Mouse (Mus musculus): Measurements from ENCODE around the gene Vipas39. TPM values are rescaled to one million over a fixed set of nuclear protein-coding genes. Genes with fewer than 3 reads are reported as not detected.

The Vipas39 gene
- polyA plus RNA-seq, 1 experiment from 2014 or later = 87.1 TPM

GRCm38 (mm10) chr12:87253878-87254277, 12.2 kb downstream of the Vipas39 start:
- H3K9ac ChIP-seq (ENCODE audit: low read length) = no peak overlapping the region
- no peak overlapping the region for H3K4me3 ChIP-seq (ENCODE audit: low read depth, low read length)
- 95% methylated on average over 6 of the region's 6 CpGs for WGBS
- peaks cover 97% of the 10 kb centered on the region for H3K36me3 ChIP-seq (ENCODE audit: control insufficient read depth, insufficient read depth, low read length)
- H3K9me3 ChIP-seq (replicated peaks; ENCODE audit: control insufficient read depth, low read length) = no peaks in the 10 kb centered on the region
- ATAC-seq (no peak), DNase-seq (ENCODE audit: low spot score) (no peak)
- H3K27ac ChIP-seq (ENCODE audit: low read depth, low read length) = no peak overlapping the region
- H3K4me2 ChIP-seq (ENCODE audit: low read length) = no peak overlapping the region
- H3K27me3 ChIP-seq (replicated peaks; ENCODE audit: control insufficient read depth, insufficient read depth, low read length) = no peaks in the 10 kb centered on the region
- no peaks in the 10 kb centered on the region for H3K4me1 ChIP-seq (ENCODE audit: control insufficient read depth, insufficient read depth, low read length)

GRCm38 (mm10) chr12:87250161-87250560, 15.9 kb downstream of the Vipas39 start:
- no peak overlapping the region for H3K27ac ChIP-seq (ENCODE audit: low read depth, low read length)
- no peak overlapping the region for H3K4me3 ChIP-seq (ENCODE audit: low read depth, low read length)
- WGBS = 87% methylated on average over 6 of the region's 6 CpGs
- H3K9ac ChIP-seq (ENCODE audit: low read length) = no peak overlapping the region
- DNase-seq (ENCODE audit: low spot score) (no peak), ATAC-seq (no peak)
- no peaks in the 10 kb centered on the region for H3K4me1 ChIP-seq (ENCODE audit: control insufficient read depth, insufficient read depth, low read length)
- H3K27me3 ChIP-seq (replicated peaks; ENCODE audit: control insufficient read depth, insufficient read depth, low read length) = no peaks in the 10 kb centered on the region
- no peaks in the 10 kb centered on the region for H3K9me3 ChIP-seq (replicated peaks; ENCODE audit: control insufficient read depth, low read length)
- no peak overlapping the region for H3K4me2 ChIP-seq (ENCODE audit: low read length)
- peaks cover 91% of the 10 kb centered on the region for H3K36me3 ChIP-seq (ENCODE audit: control insufficient read depth, insufficient read depth, low read length)

DNA sequence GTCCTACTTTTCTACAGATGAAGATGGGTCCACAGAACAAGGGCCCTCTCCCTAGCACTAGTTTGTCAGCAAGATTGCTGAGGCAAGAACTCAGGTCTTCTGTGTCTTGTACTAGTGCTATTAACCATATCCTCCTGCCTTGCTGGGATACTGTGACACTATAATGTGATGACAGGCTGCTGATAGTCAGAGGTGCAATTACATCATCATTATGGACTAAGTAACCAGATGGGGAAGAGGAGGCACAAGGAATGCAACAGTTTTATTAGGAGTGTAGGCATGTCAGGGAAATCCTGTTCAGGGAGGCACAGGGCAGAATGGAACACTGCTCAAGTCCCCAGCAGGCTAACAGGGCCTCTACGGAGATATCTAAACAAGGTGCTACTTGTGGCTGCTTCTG, 27.4 kb downstream of the Vipas39 start, which contains the start of gene Noxred1:
TSS of gene Noxred1 (minus strand) at position 101 of the 400 bp plus-strand sequence.
- Histone ChIP-seq H3K9me3 (replicated peaks; ENCODE audit: control insufficient read depth, low read length) (no peaks in the 10 kb centered on the region), H3K9ac (ENCODE audit: low read length) (no peak within 1 kb of the TSS), H3K27ac (ENCODE audit: low read depth, low read length) (no peak within 1 kb of the TSS), H3K36me3 (ENCODE audit: control insufficient read depth, insufficient read depth, low read length) (peaks cover 52% of the 10 kb centered on the region), H3K4me3 (ENCODE audit: low read depth, low read length) (no peak within 1 kb of the TSS), H3K4me1 (ENCODE audit: control insufficient read depth, insufficient read depth, low read length) (no peaks in the 10 kb centered on the region), H3K4me2 (ENCODE audit: low read length) (no peak within 1 kb of the TSS), H3K27me3 (replicated peaks; ENCODE audit: control insufficient read depth, insufficient read depth, low read length) (no peaks in the 10 kb centered on the region)
- 96% methylated on average over 1 of the region's 1 CpGs for WGBS
- ATAC-seq (no peak), DNase-seq (ENCODE audit: low spot score) (no peak)

DNA sequence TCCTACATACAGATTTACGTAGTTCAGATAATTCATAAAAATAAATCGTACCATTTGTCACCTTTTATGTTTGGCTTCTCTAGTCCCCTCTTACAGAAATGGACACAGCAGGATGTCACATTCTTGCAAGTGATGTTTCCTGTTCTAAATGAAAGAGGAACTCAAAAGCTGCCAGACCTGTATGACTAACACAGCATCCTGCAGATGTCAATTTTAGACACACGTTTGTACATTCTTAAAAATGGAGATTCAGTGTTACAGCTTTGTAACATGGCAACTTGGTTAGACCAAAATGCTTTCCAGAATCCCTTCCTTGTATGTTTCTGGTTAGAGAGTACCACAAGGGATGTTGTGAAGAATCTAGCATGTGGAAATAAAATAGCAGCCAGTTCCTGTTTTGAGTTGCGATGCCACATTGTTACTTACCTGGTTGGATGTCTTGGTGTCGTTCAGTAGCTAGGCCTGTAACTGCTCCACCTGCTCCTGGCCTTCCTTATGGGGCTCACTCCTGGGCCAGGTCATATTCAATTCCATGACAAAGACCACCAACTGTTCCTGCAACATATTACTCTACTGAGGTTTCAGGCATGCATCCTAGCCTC, 29.1 kb downstream of the Vipas39 start:
- Histone ChIP-seq H3K4me1 (ENCODE audit: control insufficient read depth, insufficient read depth, low read length) (no peaks in the 10 kb centered on the region), H3K27ac (ENCODE audit: low read depth, low read length) (no peak overlapping the region), H3K36me3 (ENCODE audit: control insufficient read depth, insufficient read depth, low read length) (peaks cover 41% of the 10 kb centered on the region), H3K27me3 (replicated peaks; ENCODE audit: control insufficient read depth, insufficient read depth, low read length) (no peaks in the 10 kb centered on the region), H3K4me3 (ENCODE audit: low read depth, low read length) (no peak overlapping the region), H3K4me2 (ENCODE audit: low read length) (no peak overlapping the region), H3K9me3 (replicated peaks; ENCODE audit: control insufficient read depth, low read length) (no peaks in the 10 kb centered on the region), H3K9ac (ENCODE audit: low read length) (no peak overlapping the region)
- 93% methylated on average over 5 of the region's 5 CpGs for WGBS
- DNase-seq (ENCODE audit: low spot score) (no peak), ATAC-seq (no peak)

- H3K4me3 ChIP-seq (ENCODE audit: low read depth, low read length) = no peak overlapping the region
- ATAC-seq (no peak), DNase-seq (ENCODE audit: low spot score) (no peak)
- no peak overlapping the region for H3K27ac ChIP-seq (ENCODE audit: low read depth, low read length)
- H3K4me1 ChIP-seq (ENCODE audit: control insufficient read depth, insufficient read depth, low read length) = no peaks in the 10 kb centered on the region
- no peak overlapping the region for H3K4me2 ChIP-seq (ENCODE audit: low read length)
- no peaks in the 10 kb centered on the region for H3K36me3 ChIP-seq (ENCODE audit: control insufficient read depth, insufficient read depth, low read length)
- H3K9me3 ChIP-seq (replicated peaks; ENCODE audit: control insufficient read depth, low read length) = no peaks in the 10 kb centered on the region
- H3K9ac ChIP-seq (ENCODE audit: low read length) = no peak overlapping the region
- H3K27me3 ChIP-seq (replicated peaks; ENCODE audit: control insufficient read depth, insufficient read depth, low read length) = no peaks in the 10 kb centered on the region
These were observed 35.6 kb downstream of the Vipas39 start for GRCm38 (mm10) chr12:87230379-87230895.

DNA sequence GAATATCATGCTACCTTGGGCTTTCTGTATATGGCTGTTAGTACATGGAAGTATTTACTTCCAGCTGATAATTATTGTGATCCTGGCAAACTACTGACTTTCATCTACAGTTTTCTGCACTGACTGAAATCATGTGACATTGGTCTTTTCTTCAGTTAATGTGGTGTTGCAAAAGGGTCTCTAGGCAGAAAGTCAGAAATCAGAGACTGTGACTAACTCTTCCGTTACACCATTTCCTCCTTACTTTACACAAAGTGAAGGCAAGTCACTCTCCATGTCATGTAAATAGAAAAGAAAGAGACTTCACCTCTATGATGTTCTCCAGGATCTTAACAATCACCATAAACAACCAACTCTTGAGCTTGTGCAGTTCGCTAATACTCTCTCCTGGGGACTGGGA, 36.4 kb downstream of the Vipas39 start:
- no peak overlapping the region for H3K4me2 ChIP-seq (ENCODE audit: low read length)
- H3K9me3 ChIP-seq (replicated peaks; ENCODE audit: control insufficient read depth, low read length) = no peaks in the 10 kb centered on the region
- H3K27ac ChIP-seq (ENCODE audit: low read depth, low read length) = no peak overlapping the region
- 92% methylated on average over 2 of the region's 2 CpGs for WGBS
- H3K9ac ChIP-seq (ENCODE audit: low read length) = no peak overlapping the region
- H3K36me3 ChIP-seq (ENCODE audit: control insufficient read depth, insufficient read depth, low read length) = no peaks in the 10 kb centered on the region
- H3K4me3 ChIP-seq (ENCODE audit: low read depth, low read length) = no peak overlapping the region
- DNase-seq (ENCODE audit: low spot score) (no peak), ATAC-seq (no peak)
- H3K27me3 ChIP-seq (replicated peaks; ENCODE audit: control insufficient read depth, insufficient read depth, low read length) = no peaks in the 10 kb centered on the region
- no peaks in the 10 kb centered on the region for H3K4me1 ChIP-seq (ENCODE audit: control insufficient read depth, insufficient read depth, low read length)

GRCm38 (mm10) chr12:87226801-87227200, 39.3 kb downstream of the Vipas39 start:
- WGBS = 77% methylated on average over 7 of the region's 7 CpGs
- no peak overlapping the region for H3K9ac ChIP-seq (ENCODE audit: low read length)

DNA sequence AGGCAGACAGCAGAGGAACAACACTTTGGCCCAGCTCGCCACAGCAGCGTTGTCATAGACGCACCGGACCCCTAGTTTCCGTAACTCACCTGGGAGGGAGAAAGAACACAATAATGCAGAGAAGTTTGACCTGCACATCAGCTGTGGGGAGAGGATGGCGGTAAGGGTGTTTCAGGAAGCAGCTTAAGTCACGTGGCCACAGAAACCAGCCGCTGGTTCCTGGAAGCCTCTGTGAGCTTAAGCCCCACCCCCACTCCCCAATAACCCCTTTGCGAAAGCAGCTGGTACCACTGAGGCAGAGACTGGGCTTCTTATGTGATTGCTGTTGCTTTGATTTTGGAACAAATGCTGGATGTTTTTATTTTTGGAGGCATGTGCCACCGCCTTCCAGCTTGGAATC, 41.1 kb downstream of the Vipas39 start:
- no peaks in the 10 kb centered on the region for H3K36me3 ChIP-seq (ENCODE audit: control insufficient read depth, insufficient read depth, low read length)
- no peak for DNase-seq (ENCODE audit: low spot score)
- H3K27ac ChIP-seq (ENCODE audit: low read depth, low read length) = no peak overlapping the region
- H3K4me1 ChIP-seq (ENCODE audit: control insufficient read depth, insufficient read depth, low read length) = no peaks in the 10 kb centered on the region
- H3K4me2 ChIP-seq (ENCODE audit: low read length) = no peak overlapping the region
- no peak overlapping the region for H3K4me3 ChIP-seq (ENCODE audit: low read depth, low read length)
- WGBS = 70% methylated on average over 10 of the region's 10 CpGs
- no peaks in the 10 kb centered on the region for H3K27me3 ChIP-seq (replicated peaks; ENCODE audit: control insufficient read depth, insufficient read depth, low read length)
- H3K9me3 ChIP-seq (replicated peaks; ENCODE audit: control insufficient read depth, low read length) = no peaks in the 10 kb centered on the region
- no peak overlapping the region for H3K9ac ChIP-seq (ENCODE audit: low read length)
- no peak for ATAC-seq

More at GRCm38 (mm10) chr12:87226801-87227200, 39.3 kb downstream of the Vipas39 start:
- Histone ChIP-seq H3K36me3 (ENCODE audit: control insufficient read depth, insufficient read depth, low read length) (no peaks in the 10 kb centered on the region), H3K27me3 (replicated peaks; ENCODE audit: control insufficient read depth, insufficient read depth, low read length) (no peaks in the 10 kb centered on the region), H3K4me3 (ENCODE audit: low read depth, low read length) (no peak overlapping the region), H3K4me1 (ENCODE audit: control insufficient read depth, insufficient read depth, low read length) (no peaks in the 10 kb centered on the region), H3K9me3 (replicated peaks; ENCODE audit: control insufficient read depth, low read length) (no peaks in the 10 kb centered on the region), H3K4me2 (ENCODE audit: low read length) (no peak overlapping the region), H3K27ac (ENCODE audit: low read depth, low read length) (no peak overlapping the region)
- no peak for ATAC-seq
- DNase-seq (ENCODE audit: low spot score) = no peak

GRCm38 (mm10) chr12:87219362-87219761, 46.7 kb downstream of the Vipas39 start:
- Histone ChIP-seq H3K36me3 (ENCODE audit: control insufficient read depth, insufficient read depth, low read length) (no peaks in the 10 kb centered on the region), H3K27me3 (replicated peaks; ENCODE audit: control insufficient read depth, insufficient read depth, low read length) (no peaks in the 10 kb centered on the region), H3K27ac (ENCODE audit: low read depth, low read length) (no peak overlapping the region), H3K4me3 (ENCODE audit: low read depth, low read length) (no peak overlapping the region), H3K9ac (ENCODE audit: low read length) (no peak overlapping the region), H3K9me3 (replicated peaks; ENCODE audit: control insufficient read depth, low read length) (no peaks in the 10 kb centered on the region), H3K4me2 (ENCODE audit: low read length) (no peak overlapping the region), H3K4me1 (ENCODE audit: control insufficient read depth, insufficient read depth, low read length) (no peaks in the 10 kb centered on the region)
- WGBS = 68% methylated on average over 7 of the region's 7 CpGs
- no peak for ATAC-seq
- DNase-seq (ENCODE audit: low spot score) = peak; percentile 67

Data from forebrain, embryonic 14.5 days (tissue).